Mouse (Mus musculus) bone marrow, adult 2 months (tissue): ENCODE data around the gene Cdk17. TPM values are rescaled to one million over a fixed set of nuclear protein-coding genes. Genes with fewer than 3 reads are reported as not detected.

Experiments used
- H3K27ac ChIP-seq: fragments of 200-500 bp; 2 replicates; pipeline ENCODE4 v1.5.1; 2012; ENCODE audit warnings: low read depth, mild to moderate bottlenecking, control low read depth, inconsistent platforms, low read length; ENCODE audit not compliant: control insufficient read depth, poor library complexity, insufficient read depth
- H3K4me1 ChIP-seq: fragments of 200-500 bp; 2 replicates; pipeline ENCODE4 v1.6.1; 2011; ENCODE audit warnings: low read length; ENCODE audit not compliant: control insufficient read depth, insufficient read depth
- H3K4me3 ChIP-seq: fragments of 200-500 bp; replicated peaks from 2 replicates; pipeline ENCODE3; 2011; ENCODE audit warnings: mild to moderate bottlenecking, low read depth, low read length, control low read depth; ENCODE audit not compliant: control insufficient read depth
- CTCF ChIP-seq: fragments of 200-500 bp; IDR thresholded peaks from 2 replicates; pipeline ENCODE4 v1.5.1; 2011; ENCODE audit warnings: low read length, control low read depth; ENCODE audit not compliant: control insufficient read depth, insufficient read depth
- POLR2A ChIP-seq: fragments of 200-500 bp; IDR thresholded peaks from 2 replicates; pipeline ENCODE4 v1.6.1; 2011; ENCODE audit warnings: low read depth, mild to moderate bottlenecking, control low read depth, low read length, borderline replicate concordance; ENCODE audit not compliant: control insufficient read depth
- WGBS: fragments of 180-500 bp; shearing (Covaris S2); methylation state at CpG from one replicate; pipeline ENCODE4 v1.1.7; 2018; 5-methylcytosine and 5-hydroxymethylcytosine counted together
- polyA plus RNA-seq: library from polyadenylated mRNA; stranded (reverse); fragments of >200 nt; gene quantifications from 2 replicates; pipeline ENCODE4 v1.2.4, GENCODE M21; 2011; ENCODE audit warnings: low replicate concordance; ENCODE audit not compliant: missing spikeins, insufficient read depth, insufficient read length

The Cdk17 gene
- polyA plus RNA-seq, 1 experiment: 19.5 TPM

DNA sequence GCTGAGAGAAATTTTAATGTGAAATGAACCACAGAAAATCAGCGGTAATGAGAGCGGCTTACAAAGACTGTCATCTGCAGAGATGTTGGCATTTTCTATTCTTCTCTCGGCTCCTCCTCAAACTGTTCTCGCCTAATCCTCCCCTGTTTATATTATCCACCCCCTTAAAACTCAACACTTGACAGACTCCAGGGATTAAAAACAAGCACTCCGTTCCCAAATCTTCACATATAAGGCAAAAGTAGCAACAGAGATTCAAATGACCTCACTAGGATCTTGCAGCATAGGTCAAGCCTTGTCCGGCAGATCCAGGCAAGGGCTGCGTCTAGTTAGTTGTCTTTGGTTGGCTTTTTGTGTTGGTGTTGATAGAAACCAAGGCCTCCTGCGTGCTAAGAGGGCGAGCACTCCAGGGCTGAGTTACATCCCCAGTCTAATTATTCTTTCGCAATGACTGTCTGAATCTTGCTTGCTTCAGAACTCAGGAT is 30.2 kb upstream of the Cdk17 start:
- TF ChIP-seq CTCF: no peak
- TF ChIP-seq POLR2A: no peak
- H3K27ac ChIP-seq: no peak overlapping the region
- H3K4me3 ChIP-seq: no peak overlapping the region
- H3K4me1 ChIP-seq: no peaks in the 10 kb centered on the region
- 81% methylated on average over 10 of the region's 10 CpGs for WGBS

DNA sequence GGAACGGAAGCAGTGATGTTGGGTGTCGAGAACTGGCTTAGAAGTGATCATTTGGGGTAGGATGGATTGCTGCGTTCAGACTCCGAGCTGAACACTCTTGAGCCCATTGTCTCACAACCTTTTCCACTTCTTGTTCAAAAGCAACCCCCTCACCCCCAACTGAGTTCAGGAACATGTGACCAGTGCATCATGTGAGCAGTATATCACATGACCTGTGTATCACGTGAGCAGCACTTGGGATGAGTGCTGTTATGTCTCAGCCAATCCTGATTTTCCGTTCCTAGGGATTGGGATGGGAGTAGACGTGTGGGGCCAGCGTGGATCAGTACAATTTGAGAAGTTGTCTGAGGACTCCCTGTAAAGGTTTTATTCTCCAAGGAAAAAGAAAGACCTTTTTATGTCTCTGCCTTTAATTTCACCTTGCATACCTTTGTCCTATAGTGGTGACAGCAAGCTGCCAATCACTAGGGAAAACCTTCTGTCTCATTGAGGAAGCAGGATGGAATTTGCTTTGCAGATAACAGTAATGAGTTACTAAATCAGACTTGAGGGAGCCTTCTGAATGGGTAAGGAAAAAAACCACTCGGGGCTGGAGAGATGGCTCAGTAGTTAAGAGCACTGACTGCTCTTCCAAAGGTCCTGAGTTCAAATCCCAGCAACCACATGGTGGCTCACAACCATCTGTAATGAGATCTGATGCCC is 28.7 kb upstream of the Cdk17 start:
- H3K27ac ChIP-seq: no peak overlapping the region
- no peaks in the 10 kb centered on the region for H3K4me1 ChIP-seq
- H3K4me3 ChIP-seq: no peak overlapping the region
- WGBS: 80% methylated on average over 9 of the region's 9 CpGs
- TF ChIP-seq CTCF: no peak
- TF ChIP-seq POLR2A: no peak

DNA sequence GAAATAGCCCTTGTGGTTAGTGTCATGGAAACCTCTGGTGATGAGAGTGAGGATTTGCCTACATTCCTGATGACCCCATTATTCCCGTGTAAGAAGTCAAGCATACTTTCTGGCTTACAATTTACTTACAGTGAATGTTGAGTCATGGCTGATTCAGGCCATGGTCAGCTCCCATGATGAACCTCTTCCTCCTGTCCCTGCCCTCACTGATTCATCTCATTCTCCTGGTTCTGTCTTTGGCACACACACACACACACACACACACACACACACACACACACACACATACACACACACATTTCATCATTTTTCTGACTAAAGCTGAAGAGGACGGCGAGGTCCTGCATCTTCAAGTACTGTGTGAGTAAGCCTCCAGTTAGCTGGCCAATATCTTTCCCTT is 21.9 kb upstream of the Cdk17 start:
- H3K4me3 ChIP-seq: no peak overlapping the region
- TF ChIP-seq CTCF (no peak), POLR2A (no peak)
- H3K27ac ChIP-seq: no peak overlapping the region
- 72% methylated on average over 3 of the region's 3 CpGs for WGBS
- peaks cover 4% of the 10 kb centered on the region; the same call in 1 of the 2 replicates for H3K4me1 ChIP-seq

DNA sequence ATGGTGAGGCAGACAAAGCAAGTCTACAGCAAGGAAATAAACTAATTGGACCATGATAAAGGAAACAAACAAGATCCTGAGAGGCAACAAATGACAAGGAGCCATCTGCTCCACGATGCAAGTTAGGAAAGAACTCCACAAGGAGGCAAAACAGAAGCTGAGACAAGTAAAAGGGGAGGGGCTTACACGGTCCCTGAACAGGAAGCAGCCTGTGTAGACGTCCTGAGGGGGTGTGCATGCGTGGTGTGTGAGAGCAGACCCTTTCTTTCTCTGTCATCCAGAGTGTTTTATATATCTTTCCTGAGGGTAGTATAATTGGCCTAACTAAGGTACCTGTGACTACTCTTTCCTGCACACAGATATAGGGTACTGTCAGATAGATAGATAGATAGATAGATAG is 19.9 kb upstream of the Cdk17 start:
- TF ChIP-seq POLR2A (no peak), CTCF (no peak)
- WGBS: 7% methylated on average over 4 of the region's 4 CpGs
- Histone ChIP-seq H3K4me3 (no peak overlapping the region), H3K27ac (no peak overlapping the region), H3K4me1 (peaks cover 5% of the 10 kb centered on the region; the same call in 1 of the 2 replicates)

DNA sequence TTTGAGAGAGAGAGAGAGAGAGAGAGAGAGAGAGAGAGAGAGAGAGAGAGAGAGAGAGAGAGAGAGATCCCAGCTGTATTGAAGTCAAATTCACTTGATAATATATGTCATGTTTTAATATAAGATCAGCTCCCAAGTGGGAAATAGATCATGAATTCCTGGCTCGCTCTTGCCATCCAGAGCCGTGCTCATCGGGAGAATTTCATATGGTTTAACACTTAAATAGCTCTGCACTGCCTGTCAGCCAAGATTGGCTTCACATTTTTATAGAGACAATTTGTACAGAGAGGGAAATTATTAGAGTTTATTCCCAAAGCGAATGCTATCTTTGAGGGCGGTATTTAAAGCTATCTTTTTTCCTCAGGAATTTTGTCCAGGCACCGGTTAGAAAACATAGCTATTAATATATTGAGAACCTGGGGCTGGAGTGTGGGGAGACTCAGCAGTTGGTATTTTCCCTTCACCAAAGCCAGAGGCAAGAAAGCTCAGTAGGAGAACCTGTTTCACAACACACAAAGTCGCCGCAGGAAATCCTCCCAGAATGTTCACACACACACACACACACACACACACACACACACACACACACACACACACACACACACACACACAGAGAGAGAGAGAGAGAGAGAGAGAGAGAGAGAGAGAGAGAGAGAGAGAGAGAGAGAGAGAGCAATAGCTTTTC is 17.9 kb upstream of the Cdk17 start:
- H3K4me3 ChIP-seq: peak overlapping the region; percentile 65
- H3K27ac ChIP-seq: peak overlapping the region; percentile 88
- WGBS: 6% methylated on average over 8 of the region's 8 CpGs
- H3K4me1 ChIP-seq: peaks cover 5% of the 10 kb centered on the region; the same call in 1 of the 2 replicates
- no peak for TF ChIP-seq POLR2A
- no peak for TF ChIP-seq CTCF

DNA sequence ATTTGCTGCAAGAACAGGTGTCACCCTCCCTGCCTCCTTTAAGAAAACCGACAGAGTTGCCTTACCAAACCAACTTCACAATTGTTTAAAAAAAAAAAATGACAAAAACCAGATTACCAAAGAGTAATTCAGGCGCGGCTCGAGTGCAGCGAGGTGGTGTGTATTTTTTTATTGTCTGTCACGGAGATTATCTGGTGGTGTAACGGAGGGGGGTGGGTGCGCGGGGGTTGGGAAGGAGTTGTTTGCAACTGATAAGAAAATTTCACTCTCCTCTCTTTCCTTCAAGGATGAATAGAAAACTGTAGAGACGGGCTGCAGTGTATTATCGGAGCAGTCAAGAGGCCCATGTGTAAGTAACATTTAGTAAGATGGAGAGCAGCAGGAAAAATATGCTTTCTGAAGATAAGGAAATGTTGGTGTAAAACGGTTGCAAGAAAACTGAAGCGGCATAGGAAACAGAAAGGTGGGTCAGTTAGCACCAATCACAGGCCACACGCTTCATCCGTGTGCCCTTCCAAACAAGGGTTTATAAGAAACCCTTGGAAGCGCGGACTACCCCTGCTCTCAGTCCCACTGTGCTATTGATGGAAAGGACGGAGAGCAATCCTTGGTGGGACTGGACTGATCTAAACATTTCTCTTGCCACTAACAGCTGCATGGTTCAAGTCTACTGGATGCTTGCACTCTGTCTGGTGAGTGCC is 17.2 kb upstream of the Cdk17 start:
- 4% methylated on average over 18 of the region's 18 CpGs for WGBS
- H3K27ac ChIP-seq: peak overlapping the region; percentile 98
- no peak for TF ChIP-seq POLR2A
- no peak for TF ChIP-seq CTCF
- peak overlapping the region; percentile 65 for H3K4me3 ChIP-seq
- peaks cover 5% of the 10 kb centered on the region; the same call in 1 of the 2 replicates for H3K4me1 ChIP-seq

DNA sequence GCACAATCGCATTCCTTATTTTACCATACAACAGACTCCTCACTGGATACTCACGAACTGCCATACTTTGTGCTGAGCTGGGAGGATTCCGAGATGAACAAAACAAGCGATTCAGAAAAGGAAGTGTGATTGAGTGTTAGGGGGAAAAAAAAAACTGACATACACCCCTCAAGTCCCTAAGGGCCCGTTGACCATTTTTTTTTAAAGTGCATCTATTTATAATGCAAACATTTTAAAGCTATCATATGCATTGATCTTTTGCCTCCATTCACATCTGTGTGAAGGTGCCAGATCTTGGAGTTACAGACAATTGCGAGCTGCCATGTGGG is 16.7 kb upstream of the Cdk17 start:
- Histone ChIP-seq H3K27ac (peak overlapping the region; percentile 98), H3K4me3 (peak overlapping the region; percentile 65), H3K4me1 (peaks cover 5% of the 10 kb centered on the region; the same call in 1 of the 2 replicates)
- no peak for TF ChIP-seq POLR2A
- no peak for TF ChIP-seq CTCF
- 10% methylated on average over 6 of the region's 6 CpGs for WGBS

DNA sequence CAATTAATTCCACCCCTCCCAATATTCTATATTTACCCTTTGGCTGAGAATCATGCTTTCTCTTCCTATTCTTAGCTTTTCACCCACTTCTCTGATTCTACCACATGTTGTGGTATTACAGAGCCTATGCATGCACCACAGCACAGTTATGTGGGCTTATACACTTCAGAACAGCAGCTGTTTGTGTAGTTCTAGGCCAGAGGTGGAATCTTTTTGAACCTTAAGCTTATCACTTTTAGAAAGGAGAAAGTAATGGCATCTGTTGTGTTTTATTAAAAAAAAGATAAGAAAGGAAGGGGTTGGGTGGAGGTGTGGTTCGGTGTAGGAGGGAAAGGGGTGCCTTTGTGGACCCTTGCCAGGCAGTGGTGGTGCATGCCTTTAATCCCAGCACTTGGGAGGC is 16.1 kb upstream of the Cdk17 start:
- 4% methylated on average over 1 of the region's 1 CpGs for WGBS

More for the DNA sequence above, 16.1 kb upstream of the Cdk17 start:
- H3K27ac ChIP-seq: peak overlapping the region; percentile 59; the same call in 1 of the 2 replicates
- TF ChIP-seq CTCF: no peak
- TF ChIP-seq POLR2A: no peak
- no peak overlapping the region for H3K4me3 ChIP-seq
- H3K4me1 ChIP-seq: peaks cover 5% of the 10 kb centered on the region; the same call in 1 of the 2 replicates
